ENCODE assay signal across 9 mouse cellular contexts in genomic region chr12:24642370-24642802, GRCm38 (mm10). TPM values are rescaled to one million over a fixed set of nuclear protein-coding genes. Genes with fewer than 3 reads are reported as not detected.
DNase-seq lines count a peak whose midpoint lies in the region; ATAC-seq lines count a peak whose summit lies in the region.
"Had no signal": no experiment of that assay in that cellular context is flagged by ENCODE, and none has a peak within 500 bp of the region (broad histone marks: within the 10 kb centered on the region; RNA-seq: fewer than 3 reads in every experiment).

No protein-coding gene starts in this region.

- H3K9me3 ChIP-seq in hindbrain, embryonic 14.5 days (ENCODE audit: control insufficient read depth, low read length) = no peaks in the 10 kb centered on the region
- H3K9me3 ChIP-seq in hindbrain, embryonic 12.5 days (replicated peaks) = no peaks in the 10 kb centered on the region
- H3K9me3 ChIP-seq: megakaryocyte, embryonic 14.5 days had no signal

- H3K4me2 ChIP-seq in hindbrain, embryonic 14.5 days (replicated peaks) = no peak overlapping the region
- no peak overlapping the region for H3K4me2 ChIP-seq in hindbrain, embryonic 12.5 days (replicated peaks)

- 61% methylated on average over 4 of the region's 4 CpGs for WGBS in hindbrain, embryonic 14.5 days
- WGBS in hindbrain, embryonic 12.5 days = 80% methylated on average over 4 of the region's 4 CpGs

- H3K36me3 ChIP-seq in hindbrain, embryonic 14.5 days (replicated peaks; ENCODE audit: control insufficient read depth, insufficient read depth) = no peaks in the 10 kb centered on the region
- H3K36me3 ChIP-seq in hindbrain, embryonic 12.5 days = no peaks in the 10 kb centered on the region

- H3K27me3 ChIP-seq in hindbrain, embryonic 14.5 days (ENCODE audit: control insufficient read depth, insufficient read depth, low read length) = no peaks in the 10 kb centered on the region; the same call in 1 of the 2 replicates
- H3K27me3 ChIP-seq in hindbrain, embryonic 12.5 days = no peaks in the 10 kb centered on the region
- H3K27me3 ChIP-seq: megakaryocyte, embryonic 14.5 days had no signal

- DNase-seq in hindbrain, embryonic 14.5 days (ENCODE audit: low spot score) = peak; percentile 72
- DNase-seq in brain, adult 2 months (ENCODE audit: low read depth, low spot score) = peak; percentile 85
- peak; percentile 47 to 57 for DNase-seq in frontal cortex, postnatal 14 days (ENCODE audit: low spot score in 2 of 2)
- DNase-seq in kidney, postnatal 14 days = peak; percentile 88
- peak; percentile 70 for DNase-seq in lung, postnatal 14 days
- peak; percentile 74 for DNase-seq in testis, postnatal 10 days (ENCODE audit: low spot score)
- no peak for DNase-seq in embryo, embryonic 10 days (ENCODE audit: low spot score)

- peaks cover 6% of the 10 kb centered on the region for H3K4me1 ChIP-seq in hindbrain, embryonic 14.5 days (replicated peaks; ENCODE audit: control insufficient read depth, insufficient read depth, low read length)
- H3K4me1 ChIP-seq in hindbrain, embryonic 12.5 days = peaks cover 8% of the 10 kb centered on the region; the same call in 1 of the 2 replicates

- peak; percentile 93 for ATAC-seq in hindbrain, embryonic 14.5 days (ENCODE audit: low FRiP score)
- ATAC-seq in hindbrain, embryonic 12.5 days (ENCODE audit: low FRiP score) = no peak

- H3K27ac ChIP-seq in hindbrain, embryonic 14.5 days = no peak overlapping the region
- no peak overlapping the region for H3K27ac ChIP-seq in hindbrain, embryonic 12.5 days

- H3K9ac ChIP-seq in hindbrain, embryonic 14.5 days = no peak overlapping the region
- no peak overlapping the region for H3K9ac ChIP-seq in hindbrain, embryonic 12.5 days

- H3K4me3 ChIP-seq in hindbrain, embryonic 14.5 days (replicated peaks; ENCODE audit: low read length) = no peak overlapping the region
- no peak overlapping the region for H3K4me3 ChIP-seq in hindbrain, embryonic 12.5 days
- H3K4me3 ChIP-seq: megakaryocyte, embryonic 14.5 days had no signal

RNA-seq across cellular contexts. Expression of gene Klf11, which starts 8.7 kb away (rescaled TPM):
- 17.2 and 17.9 TPM in 2 replicates for polyA plus RNA-seq in hindbrain, embryonic 14.5 days (2014; fragmentation: Nextera tagmentation; extraction: Ambion mirVana)
- 17.0 and 18.0 TPM in 2 replicates for polyA plus RNA-seq in hindbrain, embryonic 12.5 days (2016; fragmentation: Nextera tagmentation; extraction: Ambion mirVana)

RNA-seq across cellular contexts. Expression of gene Cys1, which starts 39.2 kb away (rescaled TPM):
- 2.3 and 2.6 TPM in 2 replicates for polyA plus RNA-seq in hindbrain, embryonic 14.5 days (2014; fragmentation: Nextera tagmentation; extraction: Ambion mirVana)
- polyA plus RNA-seq in hindbrain, embryonic 12.5 days (2016; fragmentation: Nextera tagmentation; extraction: Ambion mirVana) = 1.2 and 1.6 TPM in 2 replicates
